Mouse (Mus musculus): ENCODE measurements around the gene Synpr.

Gene Synpr

DNA sequence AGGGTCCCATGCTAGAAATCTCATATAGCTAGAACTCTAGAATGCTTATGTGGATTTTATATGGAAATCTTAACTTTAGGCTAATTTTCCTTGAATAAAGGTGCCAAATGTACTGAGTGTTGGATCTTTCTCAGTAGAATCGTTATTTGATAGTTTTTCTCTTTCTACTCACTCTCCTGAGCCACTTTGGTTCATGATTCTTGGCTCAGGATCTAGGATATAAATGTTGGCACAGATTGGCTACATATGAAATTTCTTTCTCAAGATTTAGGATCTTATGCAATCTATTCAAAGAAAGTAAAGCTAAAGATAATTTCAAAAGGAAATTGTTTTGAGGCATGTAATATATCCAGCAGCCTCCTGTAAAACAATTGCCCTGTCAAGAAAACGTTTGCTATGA lies 263.2 kb downstream of the Synpr start:
- no peak for DNase-seq (ENCODE audit: low read depth, low spot score)

DNA sequence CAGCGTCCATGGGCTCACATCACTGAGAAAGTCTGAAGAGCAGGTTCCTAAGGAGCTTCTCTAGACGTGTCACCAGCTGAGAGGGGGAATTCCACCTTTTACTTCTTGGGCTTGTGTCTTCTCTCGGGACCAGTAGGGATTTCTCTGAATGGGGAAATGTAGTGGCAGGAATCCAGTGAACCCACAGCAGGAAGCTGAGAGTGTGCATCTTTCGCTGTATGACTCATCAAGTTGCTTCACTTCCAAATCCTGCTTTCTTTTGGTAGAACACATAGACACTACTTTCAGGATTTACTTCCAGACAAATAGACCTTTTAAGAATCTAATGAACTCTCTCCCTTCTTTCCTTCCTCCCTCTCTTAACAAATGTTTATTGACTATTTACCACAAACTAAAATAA lies 266.6 kb downstream of the Synpr start:
- DNase-seq (ENCODE audit: low read depth, low spot score) = no peak

DNA sequence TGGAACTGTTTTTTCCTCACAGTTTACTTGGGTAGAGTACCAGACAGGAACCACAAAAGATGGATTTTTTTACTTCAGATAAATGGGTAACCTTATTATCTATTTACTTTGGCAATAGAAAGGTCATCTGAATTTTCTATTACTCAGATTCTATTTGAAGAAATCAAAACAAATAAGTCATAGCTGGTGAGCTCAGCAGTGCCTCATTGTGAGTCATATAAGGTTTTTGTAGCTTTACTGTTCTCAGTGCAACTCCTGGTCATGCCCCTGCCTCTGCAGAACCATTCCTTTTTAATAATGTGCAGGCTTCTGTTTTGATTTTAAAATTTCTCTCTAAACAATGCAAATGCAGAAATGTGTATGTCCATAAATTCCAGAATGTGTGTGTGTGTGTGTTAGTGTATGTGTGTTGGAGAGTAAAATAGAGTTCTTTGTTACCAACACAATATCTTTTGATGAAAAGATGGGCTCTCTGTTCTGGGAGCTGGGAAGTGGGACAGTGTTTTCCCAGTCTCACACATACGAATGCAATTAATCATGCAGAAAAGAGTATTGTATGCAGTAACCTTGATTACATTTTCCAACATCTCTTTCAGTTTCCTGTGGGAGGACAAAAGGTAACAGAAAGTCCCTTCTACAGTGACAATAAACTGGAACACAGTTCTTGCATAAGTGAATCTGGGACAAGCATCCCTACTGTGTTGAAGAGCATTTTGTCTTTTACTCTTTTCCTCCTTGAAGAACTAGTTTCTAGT lies 269.2 kb downstream of the Synpr start:
- no peak for DNase-seq (ENCODE audit: low read depth, low spot score)

- no peak for DNase-seq (ENCODE audit: low read depth, low spot score)
Observed at GRCm38 (mm10) chr14:13554631-13555030, 270.1 kb downstream of the Synpr start.

- DNase-seq (ENCODE audit: low read depth, low spot score) = no peak
Observed at GRCm38 (mm10) chr14:13558117-13558516, 273.5 kb downstream of the Synpr start.

DNA sequence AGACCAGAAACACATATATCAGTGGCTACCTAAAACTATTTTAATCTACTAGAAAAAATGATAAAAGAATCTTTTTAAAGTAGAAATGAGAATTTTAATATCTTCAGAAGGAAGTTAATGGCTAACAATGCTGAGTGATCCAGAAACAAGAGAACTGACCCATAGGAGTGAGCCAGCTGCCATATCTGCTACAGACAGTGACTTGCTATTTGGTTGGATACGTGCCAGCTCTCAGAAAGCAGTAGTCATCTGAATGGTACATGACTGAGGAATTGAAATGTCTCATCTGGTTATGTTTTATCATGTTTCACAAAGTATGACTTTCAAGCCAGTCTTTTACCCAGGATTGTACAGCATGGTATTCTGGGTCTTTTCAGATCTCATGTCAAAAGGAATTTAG lies 282.7 kb downstream of the Synpr start:
- no peak for DNase-seq (ENCODE audit: low read depth, low spot score)

GRCm38 (mm10) chr14:13567996-13568395 lies 283.4 kb downstream of the Synpr start:
- DNase-seq (ENCODE audit: low read depth, low spot score) = no peak

DNA sequence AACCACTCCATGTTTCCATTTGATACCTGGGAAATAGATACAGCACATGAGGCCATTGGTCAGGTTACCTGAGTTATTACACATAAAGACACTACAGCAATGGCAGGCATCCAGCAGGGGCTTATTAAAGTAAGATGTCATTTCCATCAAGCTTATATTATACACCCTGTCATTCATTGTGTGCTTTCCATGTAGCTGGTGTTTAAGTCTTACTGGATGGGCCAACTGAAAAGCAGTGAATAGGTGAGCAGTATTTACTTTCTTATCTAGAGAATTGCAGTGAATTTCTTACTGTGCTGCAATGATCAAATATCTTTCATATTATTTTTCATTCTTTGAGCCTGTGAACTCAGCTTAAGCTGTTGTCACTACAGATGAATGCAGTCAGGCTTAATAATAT lies 287.4 kb downstream of the Synpr start:
- DNase-seq (ENCODE audit: low read depth, low spot score) = no peak

GRCm38 (mm10) chr14:13572530-13572929 lies 287.9 kb downstream of the Synpr start:
- no peak for DNase-seq (ENCODE audit: low read depth, low spot score)

GRCm38 (mm10) chr14:13578101-13578500 lies 293.5 kb downstream of the Synpr start:
- DNase-seq (ENCODE audit: low read depth, low spot score) = no peak

DNA sequence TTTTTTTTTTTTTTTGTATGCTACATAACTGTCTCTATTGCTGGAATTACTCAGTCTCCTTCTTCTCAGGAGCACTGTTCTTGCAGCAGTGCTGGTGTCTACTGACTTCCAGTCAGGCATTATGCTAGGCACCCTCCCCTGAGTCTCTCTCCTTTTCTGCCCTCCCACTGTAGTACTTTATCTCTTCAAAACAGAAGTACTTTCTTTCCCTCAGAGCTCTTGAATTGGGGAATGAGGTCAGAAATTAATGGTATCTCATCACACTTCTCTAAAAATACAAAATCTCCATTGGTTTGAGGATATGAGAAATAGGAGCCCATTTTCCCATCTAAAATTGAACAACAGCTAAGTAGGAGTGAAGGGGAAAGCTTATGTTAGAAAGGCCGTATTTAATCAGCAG lies 294.2 kb downstream of the Synpr start:
- DNase-seq (ENCODE audit: low read depth, low spot score) = no peak

GRCm38 (mm10) chr14:13593321-13593940 lies 308.9 kb downstream of the Synpr start:
- DNase-seq (ENCODE audit: low read depth, low spot score) = no peak

- no peak for DNase-seq (ENCODE audit: low read depth, low spot score)
Observed at GRCm38 (mm10) chr14:13596251-13596650, 311.7 kb downstream of the Synpr start.

- no peak for DNase-seq (ENCODE audit: low read depth, low spot score)
Observed at GRCm38 (mm10) chr14:13597204-13597603, 312.6 kb downstream of the Synpr start.

GRCm38 (mm10) chr14:13620531-13620930 lies 336.0 kb downstream of the Synpr start:
- DNase-seq (ENCODE audit: low read depth, low spot score) = no peak

- DNase-seq (ENCODE audit: low read depth, low spot score) = no peak
Observed at GRCm38 (mm10) chr14:13649865-13650264, 365.3 kb downstream of the Synpr start.

DNA sequence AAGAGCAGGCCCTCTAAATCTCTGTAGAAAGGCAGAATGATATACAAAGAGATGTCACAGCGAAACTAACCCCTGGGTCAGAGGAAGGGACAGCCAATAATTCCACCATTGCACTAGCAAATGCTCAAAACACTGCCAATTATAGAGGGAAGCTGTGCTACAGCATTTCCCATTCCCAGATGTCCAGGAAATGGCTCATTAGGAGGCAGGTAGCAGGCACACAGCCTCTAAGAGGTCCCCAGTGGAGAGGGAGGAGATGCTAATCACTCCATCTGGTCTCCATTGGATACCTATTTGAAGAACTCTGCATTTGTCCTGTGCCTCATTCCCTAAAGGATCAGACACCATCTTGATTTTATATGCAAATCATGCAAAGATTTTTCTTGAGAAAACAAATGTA lies 366.5 kb downstream of the Synpr start:
- no peak for DNase-seq (ENCODE audit: low read depth, low spot score)

DNA sequence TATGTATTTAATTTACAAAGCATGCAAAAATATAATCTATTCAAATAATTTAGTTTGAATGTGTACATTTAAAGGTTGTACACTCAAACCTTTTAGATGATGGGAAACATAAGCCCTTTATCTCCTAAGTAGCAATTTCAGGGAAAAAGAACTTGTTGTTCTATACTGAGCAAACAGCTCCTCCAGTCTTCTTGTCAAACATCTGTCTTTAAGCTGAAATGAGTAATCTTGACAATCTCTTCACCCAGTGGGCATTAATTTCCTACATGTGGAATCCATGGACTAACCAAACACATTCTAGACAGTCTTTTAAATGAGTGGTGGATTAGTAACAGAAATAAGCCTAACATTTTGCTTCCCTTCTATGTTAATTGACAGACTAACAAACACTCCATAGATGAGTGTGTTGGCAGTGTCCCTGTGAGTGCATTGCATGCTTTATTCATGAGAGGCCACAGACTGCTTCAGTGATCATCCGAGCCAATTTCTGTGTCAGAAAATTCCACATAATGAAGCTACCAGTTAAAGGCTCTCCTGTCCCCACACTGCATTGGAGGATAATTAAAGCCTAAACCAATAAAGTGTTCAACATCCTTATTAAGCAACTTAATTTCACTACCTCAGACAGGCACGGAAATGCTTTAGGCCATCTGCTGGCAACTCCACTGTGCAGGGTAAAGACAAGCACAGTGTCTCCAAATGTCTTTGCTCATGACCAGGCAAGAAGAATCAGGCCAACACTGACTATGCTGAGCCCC lies 367.1 kb downstream of the Synpr start:
- DNase-seq (ENCODE audit: low read depth, low spot score) = no peak

All from embryo, embryonic 11.5 days (tissue).